Mouse (Mus musculus): ENCODE measurements around the gene Slc12a9. TPM values are rescaled to one million over a fixed set of nuclear protein-coding genes. Genes with fewer than 3 reads are reported as not detected.
A peak's percentile ranks its signal among the peaks of the same experiment; 100 is the strongest.

Gene Slc12a9
- 26.5 and 26.8 TPM in 2 replicates for polyA plus RNA-seq (2015; fragmentation: Nextera tagmentation; extraction: Ambion mirVana)

- Histone ChIP-seq H3K27ac (replicated peaks) (peak within 1 kb of the TSS; percentile 76), H3K4me3 (replicated peaks) (peak within 1 kb of the TSS; percentile 62), H3K4me1 (peaks cover 28% of the 10 kb centered on the region), H3K9me3 (replicated peaks) (no peaks in the 10 kb centered on the region), H3K4me2 (peak within 1 kb of the TSS; percentile 91), H3K27me3 (replicated peaks) (no peaks in the 10 kb centered on the region), H3K36me3 (no peaks in the 10 kb centered on the region; the same call in 1 of the 2 replicates), H3K9ac (replicated peaks) (peak within 1 kb of the TSS; percentile 76)
- ATAC-seq (ENCODE audit: low FRiP score): peak; percentile 93
- WGBS: under 1% methylated on average over 44 of the region's 44 CpGs
These were observed at the start of gene Slc12a9 for GRCm38 (mm10) chr5:137333512-137334174. Gene Slc12a9, minus strand, starts transcription at chr5:137333597.

DNA sequence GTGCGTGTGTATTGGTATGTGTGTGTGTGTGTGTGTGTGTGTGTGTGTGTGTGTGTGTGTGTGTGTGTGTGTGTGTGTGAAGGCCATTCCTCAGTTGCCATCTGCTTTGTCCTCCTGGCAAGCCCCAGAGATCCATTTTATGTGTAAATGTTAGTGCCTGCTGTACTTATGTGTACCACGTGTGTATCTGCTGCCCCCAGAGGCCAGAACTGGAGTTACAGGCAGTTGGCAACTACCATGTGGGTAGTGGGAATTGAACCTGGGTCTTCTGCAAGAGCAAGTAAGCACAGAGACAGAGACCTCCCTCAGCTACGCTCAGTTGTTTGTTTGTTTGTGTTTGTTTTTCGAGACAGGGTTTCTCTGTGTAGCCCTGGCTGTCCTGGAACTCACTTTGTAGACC is 47.8 kb upstream of the Slc12a9 start:
- H3K9me3 ChIP-seq (replicated peaks): no peaks in the 10 kb centered on the region
- 57% methylated on average over 4 of the region's 4 CpGs for WGBS

GRCm38 (mm10) chr5:137377603-137378002 is 44.2 kb upstream of the Slc12a9 start:
- H3K4me3 ChIP-seq (replicated peaks): no peak overlapping the region

More for the DNA sequence above, 47.8 kb upstream of the Slc12a9 start:
- ATAC-seq (ENCODE audit: low FRiP score): no peak
- no peaks in the 10 kb centered on the region for H3K36me3 ChIP-seq
- no peak overlapping the region for H3K9ac ChIP-seq (replicated peaks)
- H3K4me1 ChIP-seq: peaks cover 7% of the 10 kb centered on the region; the same call in 1 of the 2 replicates
- H3K4me3 ChIP-seq (replicated peaks): no peak overlapping the region
- no peak overlapping the region for H3K4me2 ChIP-seq
- H3K27me3 ChIP-seq (replicated peaks): no peaks in the 10 kb centered on the region
- no peak overlapping the region for H3K27ac ChIP-seq (replicated peaks)

DNA sequence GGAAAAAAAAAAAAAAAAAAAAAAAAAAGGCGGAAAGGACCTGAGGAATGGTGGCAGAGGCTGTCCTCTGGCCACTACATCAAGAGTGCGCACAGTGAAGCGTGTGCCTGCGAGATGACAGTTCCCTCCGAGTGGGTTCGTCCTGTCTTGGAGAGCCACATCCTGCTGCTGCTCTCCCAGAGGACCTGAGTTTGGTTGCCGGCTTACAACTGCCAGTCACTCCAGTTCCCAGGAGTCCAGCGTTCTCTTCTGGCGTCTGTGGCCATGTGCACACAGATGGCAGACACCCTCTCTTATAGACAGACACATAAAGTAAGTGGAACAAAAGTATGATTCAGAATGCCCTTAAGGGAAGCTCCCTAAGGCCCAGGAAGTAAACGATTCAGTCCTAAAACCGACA is 43.8 kb upstream of the Slc12a9 start:
- Histone ChIP-seq H3K27me3 (replicated peaks) (no peaks in the 10 kb centered on the region), H3K4me1 (peaks cover 12% of the 10 kb centered on the region; the same call in 1 of the 2 replicates), H3K27ac (replicated peaks) (no peak overlapping the region), H3K9me3 (replicated peaks) (no peaks in the 10 kb centered on the region), H3K9ac (replicated peaks) (no peak overlapping the region), H3K4me2 (no peak overlapping the region), H3K4me3 (replicated peaks) (no peak overlapping the region), H3K36me3 (no peaks in the 10 kb centered on the region; the same call in none of the 2 replicates)
- 22% methylated on average over 10 of the region's 11 CpGs for whole genome bisulfite sequencing
- ATAC-seq (ENCODE audit: low FRiP score): no peak

More at GRCm38 (mm10) chr5:137377603-137378002, 44.2 kb upstream of the Slc12a9 start:
- 33% methylated on average over 11 of the region's 15 CpGs for WGBS
- Histone ChIP-seq H3K9ac (replicated peaks) (no peak overlapping the region), H3K36me3 (no peaks in the 10 kb centered on the region; the same call in 1 of the 2 replicates), H3K27ac (replicated peaks) (no peak overlapping the region), H3K4me1 (peaks cover 12% of the 10 kb centered on the region; the same call in 1 of the 2 replicates), H3K4me2 (no peak overlapping the region), H3K27me3 (replicated peaks) (no peaks in the 10 kb centered on the region), H3K9me3 (replicated peaks) (no peaks in the 10 kb centered on the region)
- ATAC-seq (ENCODE audit: low FRiP score): no peak

- H3K9ac ChIP-seq (replicated peaks): no peak overlapping the region
- WGBS: 40% methylated on average over 9 of the region's 9 CpGs
- peak; percentile 50; the same call in 1 of the 2 replicates for ATAC-seq (ENCODE audit: low FRiP score)
These were observed 43.3 kb upstream of the Slc12a9 start for GRCm38 (mm10) chr5:137376722-137377121.

GRCm38 (mm10) chr5:137376198-137376597 is 42.8 kb upstream of the Slc12a9 start:
- no peak overlapping the region for H3K27ac ChIP-seq (replicated peaks)
- no peaks in the 10 kb centered on the region for H3K27me3 ChIP-seq (replicated peaks)
- H3K9me3 ChIP-seq (replicated peaks): no peaks in the 10 kb centered on the region
- no peak overlapping the region for H3K9ac ChIP-seq (replicated peaks)
- no peak overlapping the region for H3K4me3 ChIP-seq (replicated peaks)
- ATAC-seq (ENCODE audit: low FRiP score): no peak
- H3K36me3 ChIP-seq: no peaks in the 10 kb centered on the region; the same call in none of the 2 replicates
- no peak overlapping the region for H3K4me2 ChIP-seq
- peaks cover 12% of the 10 kb centered on the region; the same call in 1 of the 2 replicates for H3K4me1 ChIP-seq
- 37% methylated on average over 7 of the region's 7 CpGs for WGBS

More at GRCm38 (mm10) chr5:137376722-137377121, 43.3 kb upstream of the Slc12a9 start:
- Histone ChIP-seq H3K9me3 (replicated peaks) (no peaks in the 10 kb centered on the region), H3K4me3 (replicated peaks) (no peak overlapping the region), H3K36me3 (no peaks in the 10 kb centered on the region; the same call in none of the 2 replicates), H3K4me1 (peaks cover 12% of the 10 kb centered on the region; the same call in 1 of the 2 replicates), H3K27ac (replicated peaks) (no peak overlapping the region), H3K4me2 (no peak overlapping the region), H3K27me3 (replicated peaks) (no peaks in the 10 kb centered on the region)

DNA sequence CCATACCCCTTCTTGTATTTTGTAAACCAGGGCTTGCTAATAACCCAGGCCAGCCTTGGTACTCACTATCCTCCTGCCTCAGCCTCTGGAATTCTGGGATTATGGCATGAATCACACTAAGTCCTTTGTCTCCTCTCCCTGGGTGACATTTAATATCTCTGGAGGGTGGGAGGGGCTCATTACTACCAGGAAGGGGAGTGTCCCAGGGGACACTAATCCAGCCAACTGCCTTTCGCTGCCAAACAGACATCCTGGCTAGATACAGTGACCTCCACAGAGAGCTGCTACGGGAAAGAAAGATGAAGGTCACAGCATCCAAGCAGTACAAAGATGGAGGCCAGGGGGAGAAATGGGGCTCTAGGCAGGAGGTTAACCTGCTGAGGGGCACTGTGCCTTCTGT is 42.2 kb upstream of the Slc12a9 start:
- H3K4me3 ChIP-seq (replicated peaks): no peak overlapping the region
- no peak overlapping the region for H3K4me2 ChIP-seq
- H3K27me3 ChIP-seq (replicated peaks): no peaks in the 10 kb centered on the region
- no peak for ATAC-seq (ENCODE audit: low FRiP score)
- H3K36me3 ChIP-seq: no peaks in the 10 kb centered on the region; the same call in none of the 2 replicates
- no peaks in the 10 kb centered on the region for H3K9me3 ChIP-seq (replicated peaks)
- H3K9ac ChIP-seq (replicated peaks): no peak overlapping the region
- peaks cover 12% of the 10 kb centered on the region; the same call in 1 of the 2 replicates for H3K4me1 ChIP-seq
- H3K27ac ChIP-seq (replicated peaks): peak overlapping the region; percentile 8; the same call in 1 of the 2 replicates
- 40% methylated on average over 2 of the region's 2 CpGs for WGBS

- no peak overlapping the region for H3K4me3 ChIP-seq (replicated peaks)
- WGBS: 89% methylated on average over 4 of the region's 4 CpGs
- H3K27me3 ChIP-seq (replicated peaks): no peaks in the 10 kb centered on the region
- peaks cover 12% of the 10 kb centered on the region; the same call in 1 of the 2 replicates for H3K4me1 ChIP-seq
- H3K27ac ChIP-seq (replicated peaks): no peak overlapping the region
- H3K9ac ChIP-seq (replicated peaks): no peak overlapping the region
- no peaks in the 10 kb centered on the region; the same call in none of the 2 replicates for H3K36me3 ChIP-seq
- no peak for ATAC-seq (ENCODE audit: low FRiP score)
- no peak overlapping the region for H3K4me2 ChIP-seq
- H3K9me3 ChIP-seq (replicated peaks): no peaks in the 10 kb centered on the region
These were observed 41.2 kb upstream of the Slc12a9 start for GRCm38 (mm10) chr5:137374521-137375080.

- H3K4me3 ChIP-seq (replicated peaks): no peak overlapping the region
- 90% methylated on average over 12 of the region's 12 CpGs for WGBS
- no peak overlapping the region for H3K4me2 ChIP-seq
- H3K27ac ChIP-seq (replicated peaks): no peak overlapping the region
- H3K27me3 ChIP-seq (replicated peaks): no peaks in the 10 kb centered on the region
- no peak for ATAC-seq (ENCODE audit: low FRiP score)
- H3K36me3 ChIP-seq: no peaks in the 10 kb centered on the region; the same call in none of the 2 replicates
- H3K9me3 ChIP-seq (replicated peaks): no peaks in the 10 kb centered on the region
- peaks cover 12% of the 10 kb centered on the region; the same call in 1 of the 2 replicates for H3K4me1 ChIP-seq
- no peak overlapping the region for H3K9ac ChIP-seq (replicated peaks)
These were observed 40.1 kb upstream of the Slc12a9 start for GRCm38 (mm10) chr5:137373371-137373950.

GRCm38 (mm10) chr5:137369665-137370064 is 36.3 kb upstream of the Slc12a9 start:
- Histone ChIP-seq H3K9ac (replicated peaks) (no peak overlapping the region), H3K27ac (replicated peaks) (no peak overlapping the region), H3K4me2 (no peak overlapping the region), H3K9me3 (replicated peaks) (no peaks in the 10 kb centered on the region), H3K27me3 (replicated peaks) (no peaks in the 10 kb centered on the region), H3K4me3 (replicated peaks) (no peak overlapping the region), H3K36me3 (peaks cover 3% of the 10 kb centered on the region), H3K4me1 (no peaks in the 10 kb centered on the region)
- no peak for ATAC-seq (ENCODE audit: low FRiP score)
- 95% methylated on average over 11 of the region's 11 CpGs for WGBS

GRCm38 (mm10) chr5:137358382-137358781 is 25.0 kb upstream of the Slc12a9 start:
- ATAC-seq (ENCODE audit: low FRiP score): no peak
- H3K4me3 ChIP-seq (replicated peaks): no peak overlapping the region
- no peaks in the 10 kb centered on the region for H3K27me3 ChIP-seq (replicated peaks)
- no peaks in the 10 kb centered on the region for H3K9me3 ChIP-seq (replicated peaks)
- 49% methylated on average over 7 of the region's 7 CpGs for WGBS
- no peaks in the 10 kb centered on the region for H3K36me3 ChIP-seq
- no peak overlapping the region for H3K27ac ChIP-seq (replicated peaks)
- no peak overlapping the region for H3K4me2 ChIP-seq
- no peaks in the 10 kb centered on the region for H3K4me1 ChIP-seq
- H3K9ac ChIP-seq (replicated peaks): no peak overlapping the region

Measured in neural tube, embryonic 15.5 days (tissue).